Mouse (Mus musculus) heart, adult 2 months (tissue): Measurements from ENCODE around the gene Lypd6.

Experiments
- CTCF ChIP-seq: fragments of 200-600 bp; IDR thresholded peaks from 2 replicates; pipeline ENCODE4 v1.8.1; 2022; ENCODE audit warnings: antibody characterized with exemption, mild to moderate bottlenecking, moderate library complexity
- EP300 ChIP-seq: fragments of 200-500 bp; IDR thresholded peaks from 2 replicates; pipeline ENCODE4 v1.6.1; 2011; ENCODE audit warnings: low read depth, low read length, control low read depth; ENCODE audit not compliant: insufficient read depth
- POLR2A ChIP-seq: fragments of 200-500 bp; IDR thresholded peaks from 2 replicates; pipeline ENCODE4 v1.6.1; 2011; ENCODE audit warnings: mild to moderate bottlenecking, low read depth, low read length, control low read depth; ENCODE audit not compliant: insufficient read depth

DNA sequence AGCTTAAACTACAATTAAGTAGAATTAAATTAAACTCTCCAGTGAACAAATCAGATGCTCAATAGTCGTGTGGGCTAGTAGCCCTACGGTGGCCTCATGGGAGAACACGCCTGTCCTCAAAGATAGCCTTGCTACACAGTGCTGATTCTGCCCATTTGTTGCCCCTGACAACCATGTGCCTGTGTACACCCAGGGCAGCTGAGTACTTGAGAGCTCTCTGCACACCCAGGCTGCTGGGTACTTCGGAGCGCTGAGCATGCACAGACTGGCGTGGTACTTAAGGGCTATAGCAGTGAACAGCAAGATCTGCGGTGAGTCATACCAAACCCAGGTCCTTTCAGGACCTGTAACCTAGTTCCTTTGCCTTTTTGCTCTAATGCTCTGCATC, 84.0 kb downstream of the Lypd6 start:
- TF ChIP-seq CTCF (no peak), POLR2A (no peak), EP300 (no peak)
